Mouse (Mus musculus): ENCODE results near the gene 9530002B09Rik. TPM values are rescaled to one million over a fixed set of nuclear protein-coding genes. Genes with fewer than 3 reads are reported as not detected.

Gene 9530002B09Rik
- not detected for total RNA-seq (2021)
- long read RNA-seq, experiment 1: 0 reads
- long read RNA-seq, experiment 2: 0 reads

GRCm38 (mm10) chr4:122688975-122689374 is at the start of gene 9530002B09Rik:
TSS of gene 9530002B09Rik (plus strand) at chr4:122689275.
- TF ChIP-seq CTCF (IDR thresholded peaks at IDR 0.05): no peak
- Histone ChIP-seq H3K4me3 (no peak within 1 kb of the TSS), H3K27ac (no peak within 1 kb of the TSS)
- intact Hi-C loops (cut with DNase I): no loop called here
- DNase-seq: no peak

Other genes starting within 250 kb of the 9530002B09Rik start
- gene Ppt1, start 147.0 kb downstream of the 9530002B09Rik start, total RNA-seq (2021): 10 to 100 TPM in 1 of 2 experiments, 1 to 10 TPM in 1; 9.1 to 13.6 TPM
- 10 to 100 TPM; 17.4 to 25.5 TPM for gene Cap1, start 196.8 kb downstream of the 9530002B09Rik start, total RNA-seq (2021)

Data from gastrocnemius, adult 2 months (tissue).